Mouse (Mus musculus): Measurements from ENCODE around the gene Rnf31.

Gene Rnf31

GRCm38 (mm10) chr14:55591331-55591891, at the start of gene Rnf31:
Rnf31 (plus strand) TSS chr14:55591708.
- peak; percentile 93 for DNase-seq

- DNase-seq, result no peak
Measured at GRCm38 (mm10) chr14:55542268-55542667, 49.2 kb upstream of the Rnf31 start.

- DNase-seq, result peak; percentile 55 to 72
Measured at GRCm38 (mm10) chr14:55544334-55544733, 47.2 kb upstream of the Rnf31 start.

- DNase-seq, result peak; percentile 57 to 62
Measured at GRCm38 (mm10) chr14:55550191-55550590, 41.3 kb upstream of the Rnf31 start.

- no peak for DNase-seq
Measured at GRCm38 (mm10) chr14:55551347-55551746, 40.2 kb upstream of the Rnf31 start.

GRCm38 (mm10) chr14:55551794-55552193, 39.7 kb upstream of the Rnf31 start:
- DNase-seq, result no peak

- DNase-seq, result no peak
Measured at GRCm38 (mm10) chr14:55554635-55555034, 36.9 kb upstream of the Rnf31 start.

GRCm38 (mm10) chr14:55555788-55556187, 35.7 kb upstream of the Rnf31 start:
- DNase-seq, result no peak

GRCm38 (mm10) chr14:55557003-55557402, 34.5 kb upstream of the Rnf31 start:
- peak; percentile 87 to 94 for DNase-seq

GRCm38 (mm10) chr14:55557587-55557986, 33.9 kb upstream of the Rnf31 start:
- no peak for DNase-seq

- DNase-seq, result no peak
Measured at GRCm38 (mm10) chr14:55558740-55559448, 32.6 kb upstream of the Rnf31 start.

- peak; percentile 93 to 95 for DNase-seq
Measured at GRCm38 (mm10) chr14:55559799-55560201, 31.7 kb upstream of the Rnf31 start, which contains the start of gene Dcaf11. Dcaf11 (plus strand) TSS chr14:55560006.

GRCm38 (mm10) chr14:55560202-55561073, 31.1 kb upstream of the Rnf31 start, which contains the start of gene A730061H03Rik:
A730061H03Rik (minus strand) TSS chr14:55560406.
- DNase-seq, result peak; percentile 98 to 99

- no peak for DNase-seq
Measured at GRCm38 (mm10) chr14:55561860-55562259, 29.6 kb upstream of the Rnf31 start.

- DNase-seq, result no peak
Measured at GRCm38 (mm10) chr14:55563249-55563648, 28.3 kb upstream of the Rnf31 start.

GRCm38 (mm10) chr14:55565748-55566147, 25.8 kb upstream of the Rnf31 start:
- no peak for DNase-seq

- no peak for DNase-seq
Measured at GRCm38 (mm10) chr14:55567496-55567895, 24.0 kb upstream of the Rnf31 start.

GRCm38 (mm10) chr14:55570588-55570987, 20.9 kb upstream of the Rnf31 start:
- DNase-seq, result no peak

GRCm38 (mm10) chr14:55571760-55572159, 19.7 kb upstream of the Rnf31 start:
- DNase-seq, result no peak

- no peak for DNase-seq
Measured at GRCm38 (mm10) chr14:55575302-55575701, 16.2 kb upstream of the Rnf31 start, which contains the start of gene Fitm1. Fitm1 (plus strand) TSS chr14:55575617.

- no peak for DNase-seq
Measured at GRCm38 (mm10) chr14:55575711-55576110, 15.8 kb upstream of the Rnf31 start.

GRCm38 (mm10) chr14:55576376-55576775, 15.1 kb upstream of the Rnf31 start:
- DNase-seq, result peak; percentile 40 to 66
